Mouse (Mus musculus): Measurements from ENCODE around the gene Gm5244. TPM values are rescaled to one million over a fixed set of nuclear protein-coding genes. Genes with fewer than 3 reads are reported as not detected.

The Gm5244 gene
- polyA plus RNA-seq, 1 experiment from 2014 or later, result not detected

Other genes with a start within 250 kb of the Gm5244 start
- 0.12 TPM in 1 of 2 replicates, not detected in the other for gene Gm4952, start 246.7 kb upstream of the Gm5244 start, polyA plus RNA-seq (2015; fragmentation: Nextera tagmentation; extraction: Ambion mirVana)
- 0.07 and 0.17 TPM in 2 replicates for gene Glyat, start 213.4 kb upstream of the Gm5244 start, polyA plus RNA-seq (2015; fragmentation: Nextera tagmentation; extraction: Ambion mirVana)
- not detected in 2 replicates for gene Olfr1442, start 176.2 kb upstream of the Gm5244 start, polyA plus RNA-seq (2015; fragmentation: Nextera tagmentation; extraction: Ambion mirVana)
- gene Olfr1443, start 168.6 kb upstream of the Gm5244 start, polyA plus RNA-seq (2015; fragmentation: Nextera tagmentation; extraction: Ambion mirVana), result not detected in 2 replicates
- not detected in 2 replicates for gene Keg1, start 150.9 kb upstream of the Gm5244 start, polyA plus RNA-seq (2015; fragmentation: Nextera tagmentation; extraction: Ambion mirVana)
- 0.93 and 1.6 TPM in 2 replicates for gene Cntf, start 81.0 kb upstream of the Gm5244 start, polyA plus RNA-seq (2015; fragmentation: Nextera tagmentation; extraction: Ambion mirVana)
- 14.8 and 18.2 TPM in 2 replicates for gene Zfp91, start 50.6 kb upstream of the Gm5244 start, polyA plus RNA-seq (2015; fragmentation: Nextera tagmentation; extraction: Ambion mirVana)
- 43.3 and 48.2 TPM in 2 replicates for gene Lpxn, start 50.5 kb upstream of the Gm5244 start, polyA plus RNA-seq (2015; fragmentation: Nextera tagmentation; extraction: Ambion mirVana)
- 0.06 and 0.09 TPM in 2 replicates for gene Olfr1444, start 10.6 kb downstream of the Gm5244 start, polyA plus RNA-seq (2015; fragmentation: Nextera tagmentation; extraction: Ambion mirVana)
- not detected in 2 replicates for gene Olfr1445, start 37.2 kb downstream of the Gm5244 start, polyA plus RNA-seq (2015; fragmentation: Nextera tagmentation; extraction: Ambion mirVana)
- gene Olfr1446, start 46.8 kb downstream of the Gm5244 start, polyA plus RNA-seq (2015; fragmentation: Nextera tagmentation; extraction: Ambion mirVana), result not detected in 2 replicates
- gene Olfr1447, start 57.1 kb downstream of the Gm5244 start, polyA plus RNA-seq (2015; fragmentation: Nextera tagmentation; extraction: Ambion mirVana), result not detected in 2 replicates
- gene Olfr1448, start 77.7 kb downstream of the Gm5244 start, polyA plus RNA-seq (2015; fragmentation: Nextera tagmentation; extraction: Ambion mirVana), result not detected in 2 replicates
- not detected in 2 replicates for gene Olfr1449, start 84.2 kb downstream of the Gm5244 start, polyA plus RNA-seq (2015; fragmentation: Nextera tagmentation; extraction: Ambion mirVana)
- gene Olfr1450, start 103.6 kb downstream of the Gm5244 start, polyA plus RNA-seq (2015; fragmentation: Nextera tagmentation; extraction: Ambion mirVana), result not detected in 2 replicates
- not detected in 2 replicates for gene Olfr1451, start 148.3 kb downstream of the Gm5244 start, polyA plus RNA-seq (2015; fragmentation: Nextera tagmentation; extraction: Ambion mirVana)
- not detected in 2 replicates for gene Olfr1453, start 181.6 kb downstream of the Gm5244 start, polyA plus RNA-seq (2015; fragmentation: Nextera tagmentation; extraction: Ambion mirVana)
- gene Olfr1454, start 213.9 kb downstream of the Gm5244 start, polyA plus RNA-seq (2015; fragmentation: Nextera tagmentation; extraction: Ambion mirVana), result not detected in 2 replicates